Mouse (Mus musculus) megakaryocyte-erythroid progenitor cell, adult 5 weeks (primary cell): ENCODE results near the gene Hba-a2. TPM values are rescaled to one million over a fixed set of nuclear protein-coding genes. Genes with fewer than 3 reads are reported as not detected.

Experiments
- polyA plus RNA-seq: library from polyadenylated mRNA; stranded (reverse); fragments of >175 nt; gene quantifications from 2 replicates; pipeline ENCODE4 v1.2.3, GENCODE M21; 2012

Gene Hba-a2
- 294 and 751 TPM in 2 replicates for polyA plus RNA-seq

DNA sequence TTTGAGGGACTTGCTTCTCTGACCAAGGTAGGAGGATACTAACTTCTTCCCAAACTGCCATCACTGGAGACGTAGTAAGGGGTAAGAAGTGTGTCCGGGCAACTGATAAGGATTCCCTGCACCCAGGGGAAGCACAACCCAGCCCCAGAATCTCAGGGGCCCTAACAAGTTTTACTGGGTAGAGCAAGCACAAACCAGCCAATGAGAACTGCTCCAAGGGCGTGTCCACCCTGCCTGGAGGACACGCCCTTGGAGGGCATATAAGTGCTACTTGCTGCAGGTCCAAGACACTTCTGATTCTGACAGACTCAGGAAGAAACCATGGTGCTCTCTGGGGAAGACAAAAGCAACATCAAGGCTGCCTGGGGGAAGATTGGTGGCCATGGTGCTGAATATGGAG is at the start of gene Hba-a2:
Hba-a2 (plus strand) TSS at position 287 of the 400 bp plus-strand sequence.

DNA sequence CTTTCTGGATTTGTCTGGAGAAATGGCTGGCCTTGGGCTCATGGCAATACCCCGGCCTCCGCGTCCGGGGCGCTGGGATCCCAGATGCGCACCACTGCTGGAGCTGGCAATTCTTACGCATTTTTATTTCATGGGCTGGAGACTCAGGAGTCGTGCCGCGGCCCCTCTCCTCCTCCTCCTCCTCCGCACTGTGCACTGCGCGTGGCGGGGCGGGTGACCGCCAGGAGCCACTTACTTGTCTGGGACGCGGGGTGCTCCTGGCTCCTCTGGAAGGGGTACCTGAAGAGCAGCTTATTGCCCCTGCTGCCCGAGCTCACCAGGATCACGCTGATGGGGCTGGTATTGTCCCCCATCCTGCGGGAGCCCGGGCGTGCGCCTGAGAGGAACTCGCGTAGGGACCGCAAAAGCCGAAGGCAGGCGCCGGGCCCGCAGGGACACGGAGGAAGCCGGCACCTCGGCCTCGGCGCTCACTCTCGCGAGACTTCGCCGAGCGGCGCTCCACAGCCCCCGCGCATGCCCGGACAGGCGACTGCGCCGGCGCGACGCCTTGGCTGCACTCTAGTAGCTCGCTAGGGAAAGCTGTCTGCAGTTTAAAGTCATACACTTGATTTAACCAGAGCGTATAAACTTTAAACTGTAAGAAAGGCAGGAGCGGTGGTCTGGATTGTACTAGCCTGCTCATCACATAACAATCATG is 29.0 kb upstream of the Hba-a2 start, which contains the start of gene Nprl3:
Nprl3 (minus strand) TSS at position 520 of the 697 bp plus-strand sequence.

DNA sequence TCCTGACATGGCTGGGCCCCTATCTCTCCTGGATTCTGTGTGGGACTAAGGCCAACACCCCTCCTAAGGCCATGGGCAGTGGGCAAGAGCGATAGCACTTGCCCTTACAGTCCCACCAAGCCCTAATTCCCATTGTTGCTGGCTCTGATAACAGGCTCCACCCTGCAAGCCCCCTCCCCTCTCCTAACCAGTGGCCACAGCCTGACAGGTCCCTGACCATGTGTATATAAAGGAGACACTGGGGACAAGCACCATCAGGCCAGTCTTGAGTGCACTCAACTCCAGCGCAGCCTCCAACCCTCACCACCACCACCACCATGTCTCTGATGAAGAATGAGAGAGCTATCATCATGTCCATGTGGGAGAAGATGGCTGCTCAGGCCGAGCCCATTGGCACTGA is 19.9 kb upstream of the Hba-a2 start, which contains the start of gene Hba-x:
Hba-x (plus strand) TSS at position 54 of the 400 bp plus-strand sequence.

DNA sequence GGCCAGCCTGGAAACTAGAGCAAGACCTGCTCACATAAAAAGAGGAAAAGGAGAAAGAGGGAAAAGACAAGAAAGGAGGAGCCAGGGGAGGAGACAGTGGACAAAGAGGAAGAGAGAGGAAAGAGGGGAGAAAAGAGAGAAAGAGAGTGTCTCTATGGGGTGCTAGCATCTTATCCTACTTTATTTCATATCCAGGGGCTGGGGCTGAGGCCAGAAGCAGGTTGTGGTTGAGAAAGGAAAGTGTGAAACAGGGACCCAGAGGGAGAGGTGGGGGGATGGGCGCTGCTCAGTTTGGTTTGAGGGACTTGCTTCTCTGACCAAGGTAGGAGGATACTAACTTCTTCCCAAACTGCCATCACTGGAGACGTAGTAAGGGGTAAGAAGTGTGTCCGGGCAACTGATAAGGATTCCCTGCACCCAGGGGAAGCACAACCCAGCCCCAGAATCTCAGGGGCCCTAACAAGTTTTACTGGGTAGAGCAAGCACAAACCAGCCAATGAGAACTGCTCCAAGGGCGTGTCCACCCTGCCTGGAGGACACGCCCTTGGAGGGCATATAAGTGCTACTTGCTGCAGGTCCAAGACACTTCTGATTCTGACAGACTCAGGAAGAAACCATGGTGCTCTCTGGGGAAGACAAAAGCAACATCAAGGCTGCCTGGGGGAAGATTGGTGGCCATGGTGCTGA is 13.1 kb upstream of the Hba-a2 start, which contains the start of gene Hba-a1:
Hba-a1 (plus strand) TSS at position 421 of the 687 bp plus-strand sequence.

DNA sequence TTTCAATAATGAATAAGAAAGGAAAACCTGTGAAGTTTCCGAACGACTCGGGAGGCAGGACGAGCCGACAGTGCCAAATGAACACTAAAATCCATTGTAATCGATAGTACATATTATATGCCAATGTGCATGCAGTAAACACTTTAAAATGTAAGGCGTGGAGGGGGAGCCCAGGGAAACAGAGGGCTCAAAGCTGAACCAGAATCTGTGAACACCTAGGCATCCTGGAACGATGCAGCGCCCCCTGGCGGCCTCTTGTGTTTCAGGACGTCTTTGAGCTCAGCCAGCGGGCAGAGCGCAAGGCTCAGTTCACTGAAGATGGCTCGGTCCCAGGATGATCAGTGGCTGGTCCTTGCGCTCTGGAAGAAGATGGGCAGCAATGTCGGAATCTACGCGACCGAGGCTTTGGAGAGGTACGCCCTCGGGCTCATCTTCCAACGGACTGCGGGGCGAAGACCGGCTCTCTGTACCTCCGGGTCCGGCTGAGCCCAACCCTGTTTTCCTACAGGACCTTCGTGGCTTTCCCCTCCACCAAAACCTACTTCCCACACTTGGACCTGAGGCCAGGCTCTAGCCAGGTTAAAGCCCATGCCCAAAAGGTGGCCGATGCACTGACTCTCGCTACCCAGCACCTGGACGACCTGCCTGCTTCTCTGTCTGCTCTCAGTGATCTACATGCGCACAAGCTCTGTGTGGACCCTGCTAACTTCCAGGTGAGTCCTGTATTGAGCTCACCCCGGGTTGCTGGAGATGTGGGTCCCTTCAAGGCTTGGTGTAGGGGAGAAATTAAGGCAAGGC is 9.4 kb upstream of the Hba-a2 start, which contains the start of gene Hbq1b:
Hbq1b (plus strand) TSS at position 271 of the 798 bp plus-strand sequence.

DNA sequence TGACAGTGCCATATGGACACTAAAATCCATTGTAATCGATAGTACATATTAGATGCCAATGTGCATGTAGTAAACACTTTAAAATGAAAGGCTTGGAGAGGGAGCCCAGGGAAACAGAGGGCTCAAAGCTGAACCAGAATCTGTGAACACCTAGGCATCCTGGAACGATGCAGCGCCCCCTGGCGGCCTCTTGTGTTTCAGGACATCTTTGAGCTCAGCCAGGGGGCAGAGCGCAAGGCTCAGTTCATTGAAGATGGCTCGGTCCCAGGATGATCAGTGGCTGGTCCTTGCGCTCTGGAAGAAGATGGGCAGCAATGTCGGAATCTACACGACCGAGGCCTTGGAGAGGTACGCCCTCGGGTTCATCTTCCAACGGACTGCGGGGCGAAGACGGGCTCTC is 3.6 kb downstream of the Hba-a2 start, which contains the start of gene Hbq1a:
Hbq1a (plus strand) TSS at position 205 of the 400 bp plus-strand sequence.

Other genes with a start within 250 kb of the Hba-a2 start
- gene Il9r, start 96.2 kb upstream of the Hba-a2 start, polyA plus RNA-seq: 0.04 and 0.13 TPM in 2 replicates
- gene Snrnp25, start 91.1 kb upstream of the Hba-a2 start, polyA plus RNA-seq: 53.1 and 58.3 TPM in 2 replicates
- gene Rhbdf1, start 74.2 kb upstream of the Hba-a2 start, polyA plus RNA-seq: 2.9 and 6.0 TPM in 2 replicates
- 7.3 and 7.9 TPM in 2 replicates for gene Mpg, start 70.0 kb upstream of the Hba-a2 start, polyA plus RNA-seq
- gene Nprl3, start 28.8 kb upstream of the Hba-a2 start, polyA plus RNA-seq: 32.3 and 34.7 TPM in 2 replicates
- gene Hba-x, start 20.1 kb upstream of the Hba-a2 start, polyA plus RNA-seq: not detected in 2 replicates
- gene Hba-a1, start 13.0 kb upstream of the Hba-a2 start, polyA plus RNA-seq: 485 and 868 TPM in 2 replicates
- gene Hbq1b, start 9.5 kb upstream of the Hba-a2 start, polyA plus RNA-seq: not detected in 2 replicates
- not detected in 2 replicates for gene Hbq1a, start 3.6 kb downstream of the Hba-a2 start, polyA plus RNA-seq
- 4.6 and 4.9 TPM in 2 replicates for gene Sh3pxd2b, start 51.3 kb downstream of the Hba-a2 start, polyA plus RNA-seq
- 5.7 and 11.8 TPM in 2 replicates for gene Ubtd2, start 158.9 kb downstream of the Hba-a2 start, polyA plus RNA-seq
- gene Efcab9, start 235.6 kb downstream of the Hba-a2 start, polyA plus RNA-seq: not detected in 2 replicates
- gene Stk10, start 236.8 kb downstream of the Hba-a2 start, polyA plus RNA-seq: 25.0 and 26.8 TPM in 2 replicates